Mouse (Mus musculus) stomach, embryonic 15.5 days (tissue): ENCODE measurements around the gene Hist1h2bq. TPM values are rescaled to one million over a fixed set of nuclear protein-coding genes. Genes with fewer than 3 reads are reported as not detected.
"Not testable (repeated sequence)": the region's sequence is repeated elsewhere in the genome, so short reads cannot be mapped to it uniquely, and the experiment has no call there.

Source experiments
- ATAC-seq: fragments of 200-750 bp; cut with Nextera tagmentation; 2 replicates; pipeline ENCODE4 v1.8.0; 2017; ENCODE audit warnings: low read depth, moderate number of reproducible peaks, moderate TSS enrichment; ENCODE audit not compliant: insufficient read depth, low FRiP score
- H3K27ac ChIP-seq: fragments of 300-500 bp; sonication (generic); 2 replicates; pipeline ENCODE4 v1.5.1; 2015; ENCODE audit warnings: mild to moderate bottlenecking, inconsistent platforms
- H3K27me3 ChIP-seq: fragments of 300-500 bp; sonication (generic); replicated peaks from 2 replicates; pipeline ENCODE4 v1.6.1; 2015; ENCODE audit warnings: inconsistent platforms
- H3K36me3 ChIP-seq: fragments of 300-500 bp; sonication (generic); 2 replicates; pipeline ENCODE4 v1.6.1; 2015; ENCODE audit warnings: inconsistent platforms
- H3K4me1 ChIP-seq: fragments of 300-500 bp; sonication (generic); 2 replicates; pipeline ENCODE4 v1.6.1; 2015; ENCODE audit warnings: inconsistent platforms
- H3K4me2 ChIP-seq: fragments of 300-500 bp; sonication (generic); 2 replicates; pipeline ENCODE4 v1.6.1; 2015; ENCODE audit warnings: mild to moderate bottlenecking, inconsistent platforms
- H3K4me3 ChIP-seq: fragments of 300-500 bp; sonication (generic); replicated peaks from 2 replicates; pipeline ENCODE4 v1.5.1; 2015; ENCODE audit warnings: inconsistent platforms
- H3K9ac ChIP-seq: fragments of 300-500 bp; sonication (generic); 2 replicates; pipeline ENCODE4 v1.6.1; 2015; ENCODE audit warnings: inconsistent platforms
- H3K9me3 ChIP-seq: fragments of 300-500 bp; sonication (generic); 2 replicates; pipeline ENCODE4 v1.6.1; 2016; ENCODE audit warnings: inconsistent platforms
- WGBS: fragments of 180-500 bp; shearing (Covaris S2); methylation state at CpG from one replicate; pipeline ENCODE4 v1.1.7; 2015; 5-methylcytosine and 5-hydroxymethylcytosine counted together
- polyA plus RNA-seq: library from polyadenylated mRNA; unstranded; fragments of >200 nt; fragmentation: Nextera tagmentation; extraction: Ambion mirVana; gene quantifications from 2 replicates; pipeline ENCODE4 v1.2.1, GENCODE M21; 2015

Hist1h2bq gene
- polyA plus RNA-seq, 1 experiment from 2014 or later = 17.7 TPM

DNA sequence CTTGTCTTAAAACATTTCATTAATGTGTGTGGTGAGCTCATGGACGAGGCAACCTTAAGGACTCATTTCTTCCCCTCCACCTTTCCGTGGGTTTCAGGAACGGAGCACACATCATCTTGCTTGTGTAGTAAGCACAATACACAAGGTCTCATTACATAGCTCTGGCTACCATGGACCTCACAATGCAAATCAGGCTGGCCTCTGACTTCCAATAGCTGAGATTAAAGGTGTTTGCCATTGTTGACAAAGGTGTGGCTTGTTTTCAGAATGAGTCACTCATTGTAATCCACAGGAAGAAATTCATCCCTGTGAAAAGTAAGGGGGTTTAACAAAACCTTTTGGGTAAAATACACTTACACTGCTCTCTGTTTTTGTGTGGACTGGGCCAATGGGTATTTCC, 18.5 kb upstream of the Hist1h2bq start:
- Histone ChIP-seq H3K27ac (no peak overlapping the region; the same call in 1 of the 2 replicates), H3K36me3 (no peaks in the 10 kb centered on the region), H3K9me3 (no peaks in the 10 kb centered on the region), H3K4me2 (no peak overlapping the region), H3K4me1 (no peaks in the 10 kb centered on the region), H3K27me3 (no peaks in the 10 kb centered on the region), H3K9ac (no peak overlapping the region), H3K4me3 (no peak overlapping the region)
- ATAC-seq = no peak
- WGBS = 57% methylated on average over 3 of the region's 3 CpGs

DNA sequence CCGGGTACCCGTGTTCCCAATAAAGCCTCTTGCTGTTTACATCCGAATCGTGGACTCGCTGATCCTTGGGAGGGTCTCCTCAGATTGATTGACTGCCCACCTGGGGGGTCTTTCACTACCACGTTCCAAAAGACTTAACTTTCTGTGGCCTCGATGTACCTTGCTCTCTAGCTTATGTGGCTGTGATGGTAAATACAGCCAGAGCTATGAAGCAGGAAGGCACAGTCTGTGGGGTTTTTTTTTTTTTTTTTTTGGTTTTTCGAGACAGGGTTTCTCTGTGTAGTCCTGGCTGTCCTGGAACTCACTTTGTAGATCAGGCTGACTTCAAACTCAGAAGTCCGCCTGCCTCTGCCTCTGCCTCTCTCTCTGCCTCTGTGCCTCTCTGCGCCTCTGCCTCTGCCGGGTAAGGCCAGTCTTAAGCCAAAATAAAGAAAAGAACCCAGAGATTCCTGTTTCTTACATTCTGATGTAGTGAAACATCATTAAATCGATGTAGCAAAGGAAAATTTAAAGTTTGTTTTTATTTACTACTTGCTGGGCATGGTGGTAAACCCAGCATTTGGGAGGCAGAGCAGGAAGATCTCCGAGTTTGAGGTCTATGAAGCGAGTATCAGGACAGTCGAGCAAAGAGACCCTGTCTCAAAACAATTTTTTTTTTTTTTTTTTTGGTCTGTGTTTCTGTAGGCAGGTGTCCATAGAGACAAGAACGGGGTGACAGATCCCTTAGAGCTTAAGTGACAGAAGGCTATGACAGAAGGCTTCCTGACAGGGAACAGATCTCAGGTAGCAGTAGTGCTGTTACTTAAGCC, 10.3 kb upstream of the Hist1h2bq start:
- not testable (repeated sequence) for H3K4me2 ChIP-seq, H3K27me3 ChIP-seq, ATAC-seq

DNA sequence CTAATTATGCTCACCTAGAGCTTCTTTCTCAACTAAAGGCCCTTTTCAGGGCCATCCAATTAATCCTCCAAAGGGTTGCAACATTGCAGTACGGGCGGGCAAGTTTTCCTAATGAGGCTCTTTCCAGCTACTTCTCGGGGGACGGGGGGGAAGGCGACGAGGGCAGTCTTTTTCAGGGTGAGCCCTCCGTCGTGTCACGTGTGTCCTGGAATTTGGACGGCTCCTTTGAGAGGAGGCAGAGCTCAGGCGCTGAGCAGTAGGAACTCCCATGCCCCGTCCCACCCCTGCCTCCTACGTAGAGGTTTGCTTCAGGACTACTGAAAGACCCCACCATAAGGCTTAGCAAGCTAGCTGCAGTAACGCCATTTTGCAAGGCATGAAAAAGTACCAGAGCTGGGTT, 2.1 kb upstream of the Hist1h2bq start:
- H3K4me2 ChIP-seq = peak overlapping the region; percentile 44
- not testable (repeated sequence) for H3K4me3 ChIP-seq, H3K27ac ChIP-seq

More for the DNA sequence above, 10.3 kb upstream of the Hist1h2bq start:
- H3K36me3 ChIP-seq, H3K4me3 ChIP-seq, H3K27ac ChIP-seq, H3K9ac ChIP-seq, H3K9me3 ChIP-seq, H3K4me1 ChIP-seq: not testable (repeated sequence)
- 65% methylated on average over 7 of the region's 16 CpGs for WGBS

DNA sequence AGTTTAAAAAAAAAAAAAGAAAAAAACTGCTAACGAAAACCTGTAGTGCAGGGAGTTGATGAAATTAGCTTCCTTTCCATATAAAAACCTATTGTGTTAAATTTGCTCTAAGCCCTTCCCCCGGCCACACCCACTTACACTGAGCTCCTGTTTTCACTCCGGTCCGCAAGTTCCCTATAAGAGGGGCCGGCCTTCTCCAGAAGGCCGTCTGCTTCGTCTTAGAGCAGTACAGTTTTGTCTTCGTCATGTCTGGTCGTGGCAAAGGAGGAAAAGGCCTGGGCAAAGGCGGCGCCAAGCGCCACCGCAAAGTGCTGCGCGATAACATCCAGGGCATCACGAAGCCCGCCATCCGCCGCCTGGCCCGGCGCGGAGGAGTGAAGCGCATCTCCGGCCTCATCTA, 1.5 kb upstream of the Hist1h2bq start, which contains the start of gene Hist1h4m:
Gene Hist1h4m (plus strand): TSS at position 208 of the 400 bp plus-strand sequence.
- H3K27me3 ChIP-seq, H3K27ac ChIP-seq, H3K9me3 ChIP-seq, H3K36me3 ChIP-seq, H3K4me3 ChIP-seq, H3K9ac ChIP-seq, H3K4me1 ChIP-seq: not testable (repeated sequence)
- ATAC-seq = peak; percentile 40; the same call in 1 of the 2 replicates
- H3K4me2 ChIP-seq = peak within 1 kb of the TSS; percentile 44
- WGBS = no CpG with 5 or more reads among the region's 24 CpGs

More for the DNA sequence above, 2.1 kb upstream of the Hist1h2bq start:
- WGBS = 0% methylated on average over 14 of the region's 14 CpGs
- not testable (repeated sequence) for H3K9ac ChIP-seq, H3K4me1 ChIP-seq, H3K9me3 ChIP-seq, H3K36me3 ChIP-seq, H3K27me3 ChIP-seq
- peak; percentile 44 for ATAC-seq

DNA sequence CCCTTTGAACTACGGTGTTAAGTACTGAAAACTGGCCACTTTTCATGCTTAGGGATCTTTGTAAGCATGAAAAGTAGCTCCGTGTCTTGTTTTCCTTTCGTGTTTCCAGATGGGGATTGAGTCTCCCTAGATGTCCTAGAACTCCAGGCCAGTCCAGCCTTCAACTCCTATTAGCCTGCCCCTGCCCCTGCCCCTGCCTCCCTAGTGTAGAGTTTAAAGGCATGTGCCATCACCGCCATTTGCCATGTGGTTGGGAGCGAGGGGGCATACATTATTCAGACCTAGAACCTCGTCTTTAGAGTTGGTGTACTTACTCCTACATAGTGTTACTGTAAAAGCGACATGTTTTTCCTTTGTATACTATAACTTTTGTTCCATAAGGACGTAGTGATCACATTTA, 1.1 kb upstream of the Hist1h2bq start:
- H3K4me2 ChIP-seq, H3K27ac ChIP-seq, H3K4me1 ChIP-seq, H3K4me3 ChIP-seq, H3K36me3 ChIP-seq, H3K9ac ChIP-seq, H3K27me3 ChIP-seq, H3K9me3 ChIP-seq, ATAC-seq: not testable (repeated sequence)
- WGBS = no CpG with 5 or more reads among the region's 8 CpGs

DNA sequence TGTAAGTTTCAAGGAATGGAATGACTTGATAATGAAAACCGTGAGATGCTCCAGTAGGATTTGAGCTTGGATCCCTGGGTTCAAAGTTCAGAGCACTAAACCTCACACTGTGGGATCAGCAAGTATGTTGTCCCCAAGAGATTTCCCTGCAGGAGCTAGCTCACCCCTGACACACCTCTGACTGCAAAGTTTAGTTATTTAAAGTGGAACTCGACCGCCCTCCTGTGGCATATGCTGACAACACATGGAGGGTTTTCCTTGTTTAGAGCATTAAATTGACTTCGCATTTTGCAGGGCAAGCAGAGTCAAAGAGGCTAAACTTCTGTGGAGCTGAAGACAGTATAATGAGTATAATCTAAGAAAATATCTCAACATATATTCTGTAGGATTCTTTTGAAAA, 6.9 kb downstream of the Hist1h2bq start:
- H3K27me3 ChIP-seq, H3K36me3 ChIP-seq, H3K4me1 ChIP-seq, H3K9me3 ChIP-seq, H3K4me3 ChIP-seq, H3K9ac ChIP-seq, H3K27ac ChIP-seq, H3K4me2 ChIP-seq: not testable (repeated sequence)
- ATAC-seq = peak; percentile 72; the same call in 1 of the 2 replicates
- WGBS = no CpG with 5 or more reads among the region's 4 CpGs

DNA sequence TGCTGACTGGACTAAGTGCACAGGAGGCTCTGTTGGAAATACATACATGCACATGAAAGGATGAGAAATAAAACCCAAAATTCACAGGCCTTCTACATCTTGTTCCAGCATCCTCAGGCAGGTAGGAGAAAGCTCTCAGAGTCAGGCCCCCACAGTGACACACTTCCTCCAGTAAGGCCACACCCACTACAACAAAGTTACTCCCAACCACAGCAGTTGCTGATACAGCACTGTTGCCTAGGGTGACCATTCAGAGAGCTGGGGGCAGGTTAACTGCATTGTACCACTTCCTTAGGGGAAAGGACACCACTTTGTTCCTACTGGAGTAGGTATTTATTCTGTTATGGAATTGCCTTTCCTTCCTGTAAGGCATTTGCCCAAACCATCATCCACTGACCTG, 12.8 kb downstream of the Hist1h2bq start:
- not testable (repeated sequence) for H3K4me1 ChIP-seq, H3K27me3 ChIP-seq, H3K27ac ChIP-seq, H3K9ac ChIP-seq, H3K4me2 ChIP-seq, ATAC-seq, H3K9me3 ChIP-seq, H3K36me3 ChIP-seq, H3K4me3 ChIP-seq

DNA sequence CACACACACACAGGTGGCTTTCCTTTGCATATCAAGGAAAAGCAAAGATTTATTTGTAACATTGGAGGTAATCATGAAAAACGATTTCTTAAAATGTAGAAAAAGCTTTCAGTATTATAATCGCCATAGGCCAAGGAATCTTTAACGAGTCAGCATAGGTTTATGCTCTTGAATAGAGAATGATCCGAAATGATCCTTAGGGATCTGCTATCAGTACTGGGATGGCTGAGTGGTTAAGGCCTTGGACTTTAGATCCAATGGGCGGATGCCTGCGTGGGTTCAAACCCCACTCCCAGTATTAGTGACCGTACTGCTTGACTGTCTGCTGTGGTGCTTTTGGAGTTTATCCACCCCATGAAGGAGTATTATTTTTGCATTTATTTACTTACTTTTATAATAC, 14.4 kb downstream of the Hist1h2bq start:
- Histone ChIP-seq H3K36me3 (no peaks in the 10 kb centered on the region), H3K4me1 (0 out of 2 replicates have a peak, but pooled peaks cover under 1% of the 10 kb centered on the region), H3K4me3 (no peak overlapping the region), H3K9ac (no peak overlapping the region), H3K4me2 (no peak overlapping the region), H3K27ac (no peak overlapping the region), H3K9me3 (no peaks in the 10 kb centered on the region), H3K27me3 (no peaks in the 10 kb centered on the region)
- ATAC-seq = no peak
- 90% methylated on average over 7 of the region's 7 CpGs for WGBS

DNA sequence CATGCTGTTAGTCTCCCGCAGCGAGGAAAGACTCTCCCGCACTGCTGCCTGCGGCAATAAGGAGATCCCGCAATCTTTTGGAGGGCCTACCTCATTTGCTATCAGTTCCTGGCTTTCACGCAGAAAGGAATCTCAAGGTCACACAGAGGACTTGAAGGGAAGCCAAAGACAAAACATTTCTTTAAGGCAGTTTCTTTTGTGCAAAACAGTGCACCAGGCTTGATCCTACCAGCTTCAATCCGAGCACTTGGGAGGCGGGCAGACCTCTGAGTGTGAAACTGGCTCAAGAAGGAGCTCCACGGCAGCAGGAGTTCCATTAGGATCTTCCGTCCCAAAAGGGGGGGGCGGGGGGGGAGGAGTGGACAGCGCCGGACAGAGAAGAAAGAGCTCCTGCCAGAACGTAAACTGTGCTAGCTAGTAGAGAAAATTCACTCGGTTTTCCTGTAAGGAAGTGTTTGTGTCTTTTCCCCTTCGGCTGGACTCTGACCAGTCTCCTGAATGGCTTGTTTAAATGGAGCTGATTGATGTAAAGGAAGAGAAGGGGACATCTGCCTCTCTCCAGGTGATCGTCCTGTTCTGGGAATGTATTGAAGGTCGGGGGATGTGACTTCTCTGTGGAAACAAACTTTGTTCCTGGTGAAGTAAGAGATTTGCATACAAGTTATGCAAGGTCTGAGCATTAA, 19.3 kb downstream of the Hist1h2bq start:
- ATAC-seq = no peak

DNA sequence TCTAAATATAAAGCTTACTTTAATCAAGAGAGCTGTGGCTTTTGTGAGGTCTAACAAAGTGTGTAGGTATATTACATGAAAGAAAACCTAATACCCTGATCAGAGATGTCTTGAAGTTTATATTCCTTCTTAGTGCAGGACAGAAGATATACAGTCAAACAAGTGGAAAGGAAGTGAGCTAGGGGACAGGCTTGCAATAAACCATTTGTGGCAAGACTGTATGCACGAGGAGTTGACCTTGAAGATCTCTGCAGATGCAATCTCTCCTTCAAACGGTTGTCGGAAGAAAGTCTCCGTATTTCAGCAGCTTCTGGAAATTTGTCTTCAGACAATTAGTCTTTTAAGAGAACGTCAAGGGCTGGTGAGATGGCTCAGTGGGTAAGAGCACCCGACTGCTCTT, 20.1 kb downstream of the Hist1h2bq start:
- Histone ChIP-seq H3K27ac (no peak overlapping the region), H3K27me3 (no peaks in the 10 kb centered on the region), H3K9ac (no peak overlapping the region), H3K4me2 (no peak overlapping the region), H3K4me3 (no peak overlapping the region), H3K4me1 (0 out of 2 replicates have a peak, but pooled peaks cover 3% of the 10 kb centered on the region), H3K36me3 (no peaks in the 10 kb centered on the region), H3K9me3 (no peaks in the 10 kb centered on the region)
- no peak for ATAC-seq
- WGBS = 45% methylated on average over 6 of the region's 6 CpGs

More for the DNA sequence above, 19.3 kb downstream of the Hist1h2bq start:
- Histone ChIP-seq H3K4me3 (peak overlapping the region; percentile 13; the same call in 1 of the 2 replicates), H3K4me2 (peak overlapping the region; percentile 49), H3K4me1 (0 out of 2 replicates have a peak, but pooled peaks cover 3% of the 10 kb centered on the region), H3K27ac (peak overlapping the region; percentile 35), H3K27me3 (no peaks in the 10 kb centered on the region), H3K9me3 (no peaks in the 10 kb centered on the region), H3K9ac (0 out of 2 replicates have a peak overlapping the region, but pooled peaks have one; percentile 12), H3K36me3 (no peaks in the 10 kb centered on the region)
- WGBS = 16% methylated on average over 17 of the region's 18 CpGs

DNA sequence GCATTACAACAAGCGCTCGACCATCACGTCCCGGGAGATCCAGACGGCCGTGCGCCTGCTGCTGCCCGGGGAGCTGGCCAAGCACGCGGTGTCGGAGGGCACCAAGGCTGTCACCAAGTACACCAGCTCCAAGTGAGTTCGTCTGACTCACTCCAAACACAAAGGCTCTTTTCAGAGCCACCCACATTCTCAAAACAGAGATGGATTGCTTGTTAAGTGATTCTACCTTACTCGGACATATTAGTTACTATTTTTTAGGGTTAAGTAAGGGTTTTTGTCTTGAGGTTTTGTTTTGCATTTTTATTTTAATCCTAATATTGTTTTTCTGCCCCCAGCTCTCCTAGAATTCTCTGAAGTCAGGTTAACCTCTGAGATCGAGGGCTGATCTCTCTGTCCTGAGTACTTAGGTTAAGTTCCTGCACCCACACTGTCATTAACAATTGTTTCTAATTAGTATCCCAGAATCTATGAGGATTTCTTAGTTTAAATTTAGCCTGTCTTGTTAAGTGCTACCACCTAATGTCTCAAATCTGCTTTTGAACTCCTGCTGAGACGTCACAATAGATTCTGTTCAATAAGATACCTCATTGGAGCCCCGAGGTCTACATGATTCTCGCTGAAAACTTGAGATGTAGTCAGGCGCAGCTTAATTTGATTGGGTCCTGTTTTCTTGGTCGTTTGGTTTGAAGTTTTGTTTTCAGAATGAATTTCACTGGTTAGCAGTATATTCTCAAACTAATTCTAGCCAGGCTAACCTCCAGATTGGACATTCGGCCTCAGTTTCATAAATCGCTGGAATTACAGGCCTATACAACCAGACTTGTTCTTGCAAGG, 22.0 kb downstream of the Hist1h2bq start:
- H3K4me3 ChIP-seq = peak overlapping the region; percentile 37; the same call in 1 of the 2 replicates
- H3K27ac ChIP-seq = peak overlapping the region; percentile 75
- no peak overlapping the region; the same call in 1 of the 2 replicates for H3K9ac ChIP-seq
- no peaks in the 10 kb centered on the region for H3K27me3 ChIP-seq
- peak overlapping the region; percentile 55 for H3K4me2 ChIP-seq
- WGBS = 19% methylated on average over 16 of the region's 21 CpGs
- no peaks in the 10 kb centered on the region for H3K9me3 ChIP-seq
- H3K36me3 ChIP-seq = no peaks in the 10 kb centered on the region
- ATAC-seq = 0 out of 2 replicates have a peak, but pooled peaks have one; percentile 1
- H3K4me1 ChIP-seq = peaks cover 12% of the 10 kb centered on the region
